Mouse (Mus musculus) fibroblast of lung, adult 2 months (primary cell): Measurements from ENCODE around the gene Exosc5.

Experiments
- DNase-seq: peaks from one replicate; pipeline ENCODE4 v3.0.0-alpha.2; 2011; ENCODE audit warnings: low read depth

Gene Exosc5

DNA sequence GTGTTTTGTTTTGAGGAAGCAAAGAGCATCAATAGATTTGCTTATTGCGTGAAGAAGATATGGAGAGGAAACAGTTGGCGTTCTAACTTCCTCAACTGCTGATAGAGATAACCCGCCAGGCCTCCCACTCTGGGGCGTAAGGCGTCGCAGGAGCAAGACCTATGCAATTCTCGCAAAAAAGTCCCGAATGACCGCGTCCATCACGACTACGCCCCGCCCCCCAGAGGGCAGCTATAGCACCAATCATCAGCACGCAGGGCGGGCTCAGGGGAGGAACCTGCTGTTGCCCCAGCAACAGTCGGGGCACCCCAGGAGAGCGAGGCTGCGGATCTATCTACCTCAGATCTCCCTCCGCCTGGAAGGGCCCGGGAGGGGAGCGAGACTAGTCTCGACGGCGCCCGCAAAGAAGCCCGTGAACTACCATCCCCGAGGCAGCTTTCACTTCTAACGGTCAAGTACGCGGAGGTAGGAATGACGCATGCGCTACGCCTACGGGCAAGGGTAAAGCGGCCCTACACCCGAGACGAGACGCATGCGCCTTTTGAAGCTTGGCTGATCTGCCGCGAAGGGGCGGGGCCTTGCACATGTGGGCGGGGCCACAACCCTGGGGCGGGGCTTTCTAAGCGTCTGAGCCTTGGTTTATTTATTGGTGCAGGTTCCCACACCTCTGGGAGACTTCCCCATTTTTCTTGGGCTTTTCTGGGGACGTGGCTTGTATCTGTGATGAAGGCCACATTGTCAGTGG lies 21.7 kb downstream of the Exosc5 start, which contains the start of gene B9d2:
Gene B9d2 (plus strand): TSS at position 267 of the 745 bp plus-strand sequence.
- DNase-seq = peak; percentile 90

DNA sequence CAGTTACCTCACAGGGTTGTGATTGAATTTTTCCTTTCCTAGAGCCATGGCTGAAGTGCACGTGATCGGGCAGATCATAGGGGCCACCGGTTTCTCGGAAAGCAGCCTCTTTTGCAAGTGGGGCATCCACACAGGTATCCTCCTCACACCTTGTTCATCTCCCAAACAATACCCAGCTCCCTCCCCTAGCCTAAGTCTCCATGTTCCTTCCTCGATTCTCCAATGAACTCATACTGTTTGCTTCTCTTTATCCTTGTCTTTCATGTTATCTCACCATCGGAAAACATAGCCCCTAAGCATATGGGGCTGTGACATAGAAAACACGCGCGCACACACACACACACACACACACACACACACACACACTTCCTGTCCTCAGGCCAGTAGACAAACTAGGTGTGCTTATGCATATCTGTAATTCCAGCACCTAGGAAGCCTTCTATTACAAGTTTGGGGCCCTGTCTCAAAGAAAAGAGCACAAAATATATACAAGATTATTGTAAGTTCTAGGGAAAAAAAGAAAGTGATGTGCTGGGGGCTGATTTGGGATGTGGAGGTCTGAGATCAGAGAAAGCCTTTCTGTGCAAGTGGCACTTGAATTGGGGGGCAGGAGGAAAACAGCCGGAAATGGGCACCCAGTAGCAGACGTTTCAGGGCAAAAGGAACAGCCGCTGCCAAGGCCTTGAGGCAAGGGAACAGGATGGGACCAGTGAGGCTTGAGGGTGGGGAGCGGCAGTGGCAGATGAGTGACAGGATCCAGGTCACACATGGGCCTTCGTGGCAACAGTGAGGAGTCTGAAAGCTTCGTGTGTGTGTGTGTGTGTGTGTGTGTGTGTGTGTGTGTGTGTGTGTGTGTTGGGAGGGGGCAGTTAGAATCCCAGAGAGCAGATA lies 22.6 kb downstream of the Exosc5 start:
- DNase-seq = no peak

DNA sequence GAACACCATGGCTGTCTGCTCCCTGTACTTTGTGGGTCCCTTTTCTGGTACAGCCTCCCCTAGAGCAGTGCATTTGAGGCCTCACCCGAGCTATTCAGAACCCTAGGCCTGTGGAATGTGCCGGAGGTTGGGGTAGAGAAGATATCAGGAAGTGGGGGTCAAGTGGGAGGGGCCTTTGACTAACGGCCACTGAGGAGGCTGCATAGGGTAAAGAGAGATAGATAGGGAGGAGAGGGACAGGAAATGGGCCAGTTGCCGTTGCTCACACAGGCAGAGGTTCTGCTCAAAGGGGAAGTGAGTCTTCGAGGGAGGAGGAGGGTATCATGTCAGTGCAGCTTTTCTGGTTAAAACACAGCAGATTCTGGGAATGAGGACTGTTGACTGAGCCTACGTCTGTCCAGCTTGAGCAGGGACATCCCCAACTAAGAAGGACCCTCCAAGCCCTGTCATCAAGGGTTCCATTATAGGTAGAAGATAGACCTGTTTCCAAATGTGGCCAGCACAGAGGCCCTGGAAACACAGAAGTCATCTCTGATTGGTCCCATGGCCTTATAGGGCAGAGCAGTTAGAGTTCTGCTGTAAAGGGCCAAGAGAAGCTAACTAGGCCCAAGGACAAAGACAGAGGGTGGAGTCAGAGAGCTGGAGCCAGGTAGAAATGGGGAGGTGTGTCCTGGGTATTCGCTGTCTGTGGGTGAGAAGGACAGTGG lies 24.7 kb downstream of the Exosc5 start:
- DNase-seq = no peak

DNA sequence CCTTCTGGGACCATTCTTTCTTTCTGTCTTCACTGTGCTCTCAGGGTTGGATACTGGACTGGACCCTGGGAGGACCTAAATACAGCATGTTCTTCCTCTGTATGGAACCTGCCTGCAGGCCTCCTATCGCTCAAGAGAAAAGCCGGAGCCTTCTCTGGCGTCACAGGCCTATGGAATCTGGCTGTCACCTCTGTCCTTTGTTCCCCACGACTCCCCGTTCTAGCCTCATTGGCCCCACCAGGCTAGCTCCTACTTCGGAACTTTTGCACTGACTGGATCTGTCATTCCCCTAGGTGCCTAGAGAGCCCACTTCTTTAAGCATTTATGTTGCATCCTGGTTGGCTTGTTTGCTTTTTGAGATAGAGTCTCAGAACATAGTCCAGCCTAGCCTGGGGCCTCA lies 25.7 kb downstream of the Exosc5 start:
- DNase-seq = no peak

DNA sequence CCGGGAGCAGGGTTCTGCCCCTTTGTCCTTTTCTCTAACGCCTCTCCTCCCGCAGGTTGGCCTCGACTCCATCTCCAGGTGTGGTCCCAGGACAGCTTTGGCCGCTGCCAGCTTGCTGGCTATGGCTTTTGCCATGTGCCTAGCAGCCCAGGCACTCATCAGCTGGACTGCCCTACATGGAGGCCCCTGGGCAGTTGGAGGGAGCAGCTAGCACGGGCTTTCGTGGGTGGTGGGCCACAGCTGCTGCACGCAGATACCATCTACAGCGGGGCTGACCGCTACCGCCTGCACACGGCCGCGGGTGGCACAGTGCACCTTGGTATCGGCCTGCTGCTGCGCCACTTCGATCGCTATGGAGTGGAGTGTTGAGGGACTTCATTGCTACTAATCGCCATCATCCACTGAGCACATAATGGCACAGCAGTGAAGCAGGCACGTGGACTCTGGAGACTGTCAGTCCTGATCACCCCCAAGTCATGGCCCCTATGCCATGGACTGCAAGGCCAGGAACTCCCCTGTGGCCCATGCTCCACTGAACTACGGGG lies 27.0 kb downstream of the Exosc5 start:
- no peak for DNase-seq

DNA sequence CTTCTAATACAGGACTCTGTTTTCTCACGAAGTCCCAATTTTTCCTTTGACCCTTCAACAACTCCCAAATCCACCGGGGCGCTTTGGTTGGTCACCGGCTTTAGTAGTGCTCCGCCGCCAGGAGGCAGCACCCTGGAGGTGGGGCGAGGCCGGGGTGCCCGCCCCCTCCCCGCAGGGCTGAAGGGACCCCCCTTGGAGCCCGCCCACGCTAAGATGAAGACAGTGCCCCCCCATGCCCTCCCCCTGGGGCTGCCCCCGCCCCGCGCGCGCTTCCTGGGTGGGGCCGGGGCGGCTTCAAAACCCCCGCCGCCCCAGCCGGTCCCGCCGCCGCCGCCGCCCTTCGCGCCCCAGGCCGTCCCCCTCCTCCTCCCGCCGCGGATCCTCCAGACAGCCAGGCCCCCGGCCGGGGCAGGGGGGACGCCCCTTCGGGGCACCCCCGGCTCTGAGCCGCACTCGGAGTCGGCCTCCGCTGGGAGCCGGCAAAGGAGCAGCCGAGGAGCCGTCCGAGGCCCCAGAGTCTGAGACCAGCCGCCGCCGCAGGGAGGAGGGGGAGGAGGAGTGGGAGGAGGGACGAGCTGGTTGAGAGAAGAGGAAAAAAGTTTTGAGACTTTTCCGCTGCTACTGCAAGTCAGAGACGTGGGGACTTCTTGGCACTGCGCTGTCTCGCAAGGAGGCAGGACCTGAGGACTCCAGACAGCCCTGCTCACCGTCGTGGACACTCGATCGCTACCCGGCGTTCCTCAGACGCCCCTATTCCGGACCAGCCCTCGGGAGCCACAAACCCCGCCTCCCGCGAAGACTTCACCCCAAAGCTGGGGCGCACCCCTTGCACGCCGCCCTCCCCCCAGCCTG lies 27.9 kb downstream of the Exosc5 start, which contains the start of gene Tgfb1:
Gene Tgfb1 (plus strand): TSS at position 323 of the 852 bp plus-strand sequence.
- no peak for DNase-seq

DNA sequence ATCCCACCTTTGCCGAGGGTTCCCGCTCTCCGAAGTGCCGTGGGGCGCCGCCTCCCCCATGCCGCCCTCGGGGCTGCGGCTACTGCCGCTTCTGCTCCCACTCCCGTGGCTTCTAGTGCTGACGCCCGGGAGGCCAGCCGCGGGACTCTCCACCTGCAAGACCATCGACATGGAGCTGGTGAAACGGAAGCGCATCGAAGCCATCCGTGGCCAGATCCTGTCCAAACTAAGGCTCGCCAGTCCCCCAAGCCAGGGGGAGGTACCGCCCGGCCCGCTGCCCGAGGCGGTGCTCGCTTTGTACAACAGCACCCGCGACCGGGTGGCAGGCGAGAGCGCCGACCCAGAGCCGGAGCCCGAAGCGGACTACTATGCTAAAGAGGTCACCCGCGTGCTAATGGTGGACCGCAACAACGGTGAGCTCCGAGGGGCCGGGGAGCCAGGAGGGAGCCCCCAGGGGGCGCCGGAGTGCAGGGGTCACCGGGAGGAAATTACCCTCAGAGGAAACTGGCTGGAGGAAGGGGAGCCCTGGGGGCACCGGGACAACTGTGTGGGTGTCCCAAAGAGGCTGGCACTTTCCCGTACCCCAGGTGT lies 28.9 kb downstream of the Exosc5 start:
- DNase-seq = no peak

DNA sequence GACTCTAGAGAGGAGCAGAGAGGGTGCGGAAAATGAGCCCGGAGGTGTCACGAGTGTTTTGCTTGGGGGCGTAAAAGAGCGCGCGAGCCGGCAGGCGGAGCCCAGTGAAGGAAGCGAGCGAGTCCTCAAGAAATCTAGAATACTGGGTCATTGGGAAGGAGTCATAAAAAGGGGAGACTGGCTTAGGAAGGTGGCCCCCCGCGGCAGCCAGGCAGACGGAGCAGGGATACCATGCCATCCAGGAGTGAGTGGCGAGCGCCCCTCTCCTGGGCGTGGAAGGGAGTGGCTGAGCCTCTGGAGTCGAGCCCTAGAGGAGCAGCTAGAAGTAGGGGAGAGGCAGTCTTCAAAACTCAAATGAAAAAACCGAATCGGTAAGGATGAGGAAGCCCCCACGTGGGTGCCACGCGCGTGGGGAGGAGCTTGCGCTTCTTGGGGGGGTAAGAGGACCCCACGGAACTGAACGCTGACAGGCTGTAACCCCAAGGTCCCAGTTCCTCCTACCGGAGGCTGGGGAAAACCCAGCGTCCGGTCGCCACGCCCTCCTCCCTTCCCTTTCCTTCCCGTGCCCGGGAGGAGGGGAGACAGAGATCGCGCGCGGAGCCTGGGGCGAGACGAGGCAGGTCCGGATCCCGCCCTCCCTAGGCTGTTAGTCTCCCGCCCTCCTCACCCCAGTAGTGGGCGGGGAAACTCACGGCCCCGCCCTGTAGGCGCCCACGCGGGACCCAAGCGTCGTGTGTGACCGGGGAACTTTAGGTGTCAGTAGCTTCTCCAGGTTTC lies 30.0 kb downstream of the Exosc5 start:
- DNase-seq = peak; percentile 69

DNA sequence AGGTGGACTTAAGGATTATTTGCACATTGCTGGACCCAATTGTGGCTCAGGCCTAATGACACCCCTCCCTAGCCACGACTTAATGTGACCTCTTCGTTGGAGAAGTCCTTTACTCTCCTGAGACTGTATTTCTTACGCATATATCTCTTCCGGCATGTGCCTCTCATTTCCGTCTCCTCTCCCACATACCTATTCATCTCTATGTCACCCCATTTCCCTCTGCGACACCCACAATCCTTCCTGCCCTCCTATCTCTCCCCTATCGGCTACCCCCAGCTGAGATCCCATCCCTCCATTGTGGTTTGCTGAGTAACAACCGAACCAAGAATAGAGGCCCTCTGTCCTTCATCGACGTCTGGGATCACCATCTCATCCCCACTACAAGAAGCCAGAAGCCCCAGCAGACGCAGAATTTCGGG lies 30.6 kb downstream of the Exosc5 start:
- no peak for DNase-seq

DNA sequence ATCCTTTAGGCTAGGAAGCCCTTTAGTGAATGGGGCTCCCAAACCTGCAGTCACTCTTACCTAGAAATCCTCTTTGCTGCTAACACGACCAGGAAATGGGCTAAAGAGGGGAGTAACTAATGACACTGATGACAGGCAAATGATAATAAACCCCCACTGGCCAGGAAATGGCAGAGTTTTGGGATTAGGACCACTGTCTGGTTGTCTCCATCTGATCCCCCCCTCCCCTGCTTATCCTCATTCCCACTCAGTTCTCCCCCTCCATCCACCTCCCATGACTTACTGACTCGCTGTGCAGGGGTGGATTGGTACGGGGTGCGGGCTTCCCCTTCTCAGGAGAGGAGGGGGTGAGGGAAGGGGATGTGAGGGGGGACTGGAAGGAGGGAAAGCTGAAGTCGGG lies 31.1 kb downstream of the Exosc5 start:
- DNase-seq = no peak

DNA sequence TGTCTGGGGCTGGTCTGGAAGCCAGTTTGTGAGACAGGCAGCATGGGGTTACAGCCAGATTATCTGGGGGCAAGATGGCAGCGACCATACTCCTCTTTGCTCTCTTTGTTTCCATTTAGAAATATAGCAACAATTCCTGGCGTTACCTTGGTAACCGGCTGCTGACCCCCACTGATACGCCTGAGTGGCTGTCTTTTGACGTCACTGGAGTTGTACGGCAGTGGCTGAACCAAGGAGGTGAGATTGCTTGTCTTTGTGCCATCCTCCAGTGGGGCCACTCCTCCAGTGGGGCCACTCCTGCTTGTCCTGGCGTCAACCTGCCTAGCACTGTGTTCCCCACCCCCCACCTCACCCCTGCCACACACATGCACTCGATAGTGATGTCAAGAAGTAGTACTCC lies 35.1 kb downstream of the Exosc5 start:
- DNase-seq = no peak

DNA sequence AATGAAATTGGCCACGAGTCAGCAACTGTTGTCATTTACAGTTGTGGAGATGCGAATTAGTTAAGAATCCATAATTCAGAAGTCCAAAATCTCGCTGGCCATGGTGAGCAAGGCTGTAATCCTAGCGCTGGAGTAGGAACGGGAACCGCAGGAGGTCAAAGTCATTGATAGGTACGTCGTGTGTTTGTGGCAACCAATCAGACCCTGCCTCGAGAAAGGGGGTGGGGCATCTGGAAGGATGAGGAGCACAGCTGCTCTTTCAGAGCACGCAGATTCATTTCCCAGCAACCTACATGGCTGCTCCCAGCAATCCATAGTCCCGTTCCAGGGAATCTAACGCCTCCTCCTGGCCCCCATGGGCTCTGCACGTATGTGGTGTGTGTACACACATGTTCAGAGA lies 40.9 kb downstream of the Exosc5 start:
- no peak for DNase-seq

DNA sequence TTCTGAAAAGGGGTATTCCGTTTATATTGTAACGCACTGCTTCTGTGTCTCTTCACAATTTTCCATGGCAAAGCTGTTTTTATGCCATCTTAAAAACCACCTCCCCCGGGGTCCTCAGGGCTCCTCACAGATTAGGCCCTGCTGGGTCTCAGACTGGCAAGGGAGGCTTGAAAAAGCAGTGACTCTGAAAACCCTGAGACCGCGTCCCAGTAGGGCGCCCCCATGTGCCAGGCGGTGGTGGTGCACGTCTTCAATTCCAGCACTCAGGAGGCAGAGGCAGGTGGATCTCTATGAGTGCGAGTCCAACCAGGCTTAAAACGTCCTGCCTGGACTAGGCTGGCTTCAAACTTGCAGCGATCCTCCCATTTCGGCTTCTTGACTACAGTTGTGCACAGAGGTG lies 41.8 kb downstream of the Exosc5 start:
- DNase-seq = no peak

DNA sequence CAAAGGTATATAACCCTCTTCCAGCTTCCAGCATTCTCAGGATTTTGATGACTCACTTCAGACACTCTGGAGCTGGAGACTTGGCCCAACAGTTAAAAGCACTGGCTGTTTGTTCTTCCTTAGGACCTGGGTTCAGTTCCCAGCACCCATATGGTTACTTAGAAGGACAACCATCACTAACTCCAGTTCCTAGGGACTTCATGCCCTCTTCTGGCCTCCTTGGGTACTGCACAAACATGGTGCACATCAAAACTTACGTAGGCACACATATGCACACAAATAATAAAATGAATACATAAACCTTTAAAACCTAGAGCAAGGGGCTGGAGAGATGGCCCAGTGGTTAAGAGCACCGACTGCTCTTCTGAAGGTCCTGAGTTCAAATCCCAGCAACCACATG lies 43.4 kb downstream of the Exosc5 start:
- no peak for DNase-seq

DNA sequence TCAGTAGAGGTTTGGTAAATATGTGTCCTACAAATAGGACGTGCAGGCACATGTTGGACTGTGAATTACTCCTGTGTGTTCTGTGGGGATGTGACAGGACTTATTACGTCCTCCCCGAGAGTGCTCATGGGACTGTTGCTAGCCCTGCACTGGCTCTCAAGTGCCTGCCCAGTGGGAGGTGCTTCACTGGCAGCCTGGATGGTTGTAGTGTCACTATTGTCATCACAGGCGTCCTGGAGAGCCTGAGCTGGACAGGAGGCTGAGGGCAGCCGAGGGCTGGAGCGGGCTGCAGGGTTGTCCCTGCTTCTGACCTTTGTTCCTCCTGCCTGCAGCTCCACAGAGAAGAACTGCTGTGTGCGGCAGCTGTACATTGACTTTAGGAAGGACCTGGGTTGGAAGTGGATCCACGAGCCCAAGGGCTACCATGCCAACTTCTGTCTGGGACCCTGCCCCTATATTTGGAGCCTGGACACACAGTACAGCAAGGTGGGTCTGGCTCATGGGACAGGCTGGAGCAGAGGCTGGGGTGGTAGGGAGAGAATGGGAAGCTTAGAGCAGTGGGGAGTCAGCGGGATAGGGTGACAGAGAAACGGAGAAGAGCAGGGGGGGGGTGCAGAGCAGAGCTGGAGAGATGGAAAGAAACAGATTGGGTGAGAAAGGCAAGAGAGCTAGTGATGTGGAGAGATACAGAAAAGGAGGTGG lies 45.0 kb downstream of the Exosc5 start:
- DNase-seq = no peak

DNA sequence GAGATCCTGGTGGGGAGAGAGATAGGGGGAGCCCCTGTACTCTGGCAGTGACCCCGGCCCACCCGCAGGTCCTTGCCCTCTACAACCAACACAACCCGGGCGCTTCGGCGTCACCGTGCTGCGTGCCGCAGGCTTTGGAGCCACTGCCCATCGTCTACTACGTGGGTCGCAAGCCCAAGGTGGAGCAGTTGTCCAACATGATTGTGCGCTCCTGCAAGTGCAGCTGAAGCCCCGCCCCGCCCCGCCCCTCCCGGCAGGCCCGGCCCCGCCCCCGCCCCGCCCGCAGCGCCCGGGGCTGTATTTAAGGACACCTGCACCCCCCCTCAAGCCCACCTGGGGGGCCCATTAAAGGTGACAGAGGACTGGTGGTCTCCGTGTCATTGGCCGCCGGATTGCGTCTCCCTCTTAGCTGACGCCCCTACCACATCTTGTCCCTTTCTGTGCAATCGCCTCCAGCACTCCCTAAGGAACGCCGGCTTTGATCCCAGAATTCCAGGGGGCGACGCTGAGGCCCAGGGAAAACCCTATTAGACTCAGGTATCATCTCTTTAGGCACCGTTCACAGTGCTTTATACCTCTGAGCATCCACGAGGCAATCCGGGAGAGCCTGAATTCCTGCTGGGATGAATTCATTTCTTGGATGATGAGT lies 45.9 kb downstream of the Exosc5 start:
- no peak for DNase-seq

DNA sequence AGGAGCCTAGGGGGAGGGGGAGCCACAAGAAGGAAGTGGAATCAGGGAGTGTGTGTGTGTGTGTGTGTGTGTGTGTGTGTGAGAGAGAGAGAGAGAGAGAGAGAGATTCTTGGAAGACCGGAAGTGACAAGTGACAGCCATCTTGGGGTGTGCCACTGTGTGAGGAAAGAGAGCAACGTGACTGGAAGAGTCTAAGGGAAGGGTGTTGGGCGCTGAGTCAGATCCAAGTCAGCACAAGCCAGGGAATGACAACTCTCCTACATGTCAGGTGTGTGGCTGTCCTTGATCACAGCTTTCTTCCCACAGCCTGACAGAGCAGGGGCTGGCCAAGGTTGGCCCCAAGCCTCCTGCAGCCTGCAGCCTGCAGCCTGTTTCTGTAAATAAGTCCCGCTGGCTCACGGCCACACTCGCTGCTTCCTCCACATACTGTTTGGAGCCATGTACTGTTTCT lies 46.9 kb downstream of the Exosc5 start:
- no peak for DNase-seq

DNA sequence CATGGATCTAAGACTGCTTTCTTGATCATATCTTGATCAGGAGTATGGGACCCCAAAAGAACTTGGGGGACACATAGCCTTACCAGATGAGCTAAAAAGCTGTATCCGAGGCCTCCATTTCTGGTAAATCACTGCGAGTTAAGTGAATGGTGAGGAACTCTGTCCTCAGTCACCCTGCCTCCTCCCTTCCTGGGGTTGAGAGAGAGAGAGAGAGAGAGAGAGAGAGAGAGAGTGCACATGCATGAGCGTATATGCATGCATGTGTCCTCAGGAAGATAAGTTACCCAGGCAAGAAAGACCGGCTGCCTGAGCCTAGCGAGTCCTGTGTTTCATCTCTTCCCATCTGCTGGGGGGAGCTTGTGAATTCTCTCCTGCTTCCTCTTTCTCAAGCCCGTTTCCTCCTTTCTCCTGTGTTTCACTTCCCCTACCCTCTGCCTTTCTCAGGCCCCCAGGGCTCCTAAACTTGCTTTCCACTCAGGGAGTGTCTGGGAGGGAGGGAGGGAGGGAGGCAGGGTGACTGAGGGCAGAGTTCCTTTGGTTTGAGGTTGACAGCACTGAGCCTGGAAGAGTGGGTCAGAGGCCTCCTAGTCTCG lies 47.7 kb downstream of the Exosc5 start:
- no peak for DNase-seq
